Mouse (Mus musculus) liver, embryonic 12.5 days (tissue): Measurements from ENCODE around the gene Grem1. TPM values are rescaled to one million over a fixed set of nuclear protein-coding genes. Genes with fewer than 3 reads are reported as not detected.

ENCODE experiments used
- ATAC-seq: fragments of 200-750 bp; cut with Nextera tagmentation; 2 replicates; pipeline ENCODE4 v1.8.0; 2017; ENCODE audit warnings: moderate number of reproducible peaks, mild to moderate bottlenecking, moderate library complexity
- H3K27ac ChIP-seq: fragments of 300-500 bp; sonication (generic); 2 replicates; pipeline ENCODE4 v1.5.1; 2016; ENCODE audit warnings: mild to moderate bottlenecking
- H3K27me3 ChIP-seq: fragments of 300-500 bp; sonication (generic); replicated peaks from 2 replicates; pipeline ENCODE4 v1.6.1; 2016; ENCODE audit warnings: mild to moderate bottlenecking, moderate library complexity
- H3K36me3 ChIP-seq: fragments of 300-500 bp; sonication (generic); 2 replicates; pipeline ENCODE4 v1.6.1; 2016; ENCODE audit warnings: mild to moderate bottlenecking, moderate library complexity
- H3K4me1 ChIP-seq: fragments of 300-500 bp; sonication (generic); 2 replicates; pipeline ENCODE4 v1.6.1; 2016
- H3K4me2 ChIP-seq: fragments of 300-500 bp; sonication (generic); 2 replicates; pipeline ENCODE4 v1.6.1; 2016; ENCODE audit warnings: mild to moderate bottlenecking, moderate library complexity
- H3K4me3 ChIP-seq: fragments of 300-500 bp; sonication (generic); 2 replicates; pipeline ENCODE4 v1.5.1; 2016; ENCODE audit warnings: mild to moderate bottlenecking, moderate library complexity
- H3K9ac ChIP-seq: fragments of 300-500 bp; sonication (generic); 2 replicates; pipeline ENCODE4 v1.6.1; 2016; ENCODE audit warnings: mild to moderate bottlenecking, moderate library complexity
- H3K9me3 ChIP-seq: fragments of 300-500 bp; sonication (generic); replicated peaks from 2 replicates; pipeline ENCODE4 v1.6.1; 2016; ENCODE audit warnings: mild to moderate bottlenecking, moderate library complexity
- WGBS: fragments of 180-500 bp; shearing (Covaris S2); methylation state at CpG from one replicate; pipeline ENCODE4 v1.1.7; 2016; ENCODE audit not compliant: insufficient replicate concordance; 5-methylcytosine and 5-hydroxymethylcytosine counted together
- polyA plus RNA-seq: library from polyadenylated mRNA; unstranded; fragments of >200 nt; fragmentation: Nextera tagmentation; extraction: Ambion mirVana; gene quantifications from 2 replicates; pipeline ENCODE4 v1.2.1, GENCODE M21; 2016

Grem1 gene
- polyA plus RNA-seq, 1 experiment from 2014 or later = 0.19 TPM

- H3K27ac ChIP-seq = no peak overlapping the region
- no peak for ATAC-seq
- 77% methylated on average over 9 of the region's 9 CpGs for WGBS
Observed at GRCm38 (mm10) chr2:113749309-113749708, 9.1 kb downstream of the Grem1 start.

GRCm38 (mm10) chr2:113728581-113728980 is 29.9 kb downstream of the Grem1 start:
- no peak for ATAC-seq
- WGBS = 79% methylated on average over 3 of the region's 3 CpGs
- Histone ChIP-seq H3K4me1 (no peaks in the 10 kb centered on the region), H3K9me3 (no peaks in the 10 kb centered on the region), H3K9ac (no peak overlapping the region), H3K4me2 (no peak overlapping the region), H3K27me3 (no peaks in the 10 kb centered on the region), H3K36me3 (no peaks in the 10 kb centered on the region), H3K27ac (no peak overlapping the region), H3K4me3 (no peak overlapping the region)

More at GRCm38 (mm10) chr2:113749309-113749708, 9.1 kb downstream of the Grem1 start:
- H3K4me1 ChIP-seq = no peaks in the 10 kb centered on the region
- H3K4me2 ChIP-seq = no peak overlapping the region
- H3K9ac ChIP-seq = no peak overlapping the region
- H3K9me3 ChIP-seq = no peaks in the 10 kb centered on the region
- 0 out of 2 replicates have a peak, but pooled peaks cover 4% of the 10 kb centered on the region for H3K27me3 ChIP-seq
- H3K36me3 ChIP-seq = no peaks in the 10 kb centered on the region
- no peak overlapping the region for H3K4me3 ChIP-seq

- Histone ChIP-seq H3K9ac (no peak overlapping the region), H3K4me3 (no peak overlapping the region), H3K4me1 (no peaks in the 10 kb centered on the region), H3K4me2 (no peak overlapping the region), H3K9me3 (no peaks in the 10 kb centered on the region), H3K27me3 (no peaks in the 10 kb centered on the region), H3K36me3 (no peaks in the 10 kb centered on the region), H3K27ac (no peak overlapping the region)
- ATAC-seq = no peak
- WGBS = 35% methylated on average over 2 of the region's 2 CpGs
Observed at GRCm38 (mm10) chr2:113714801-113715200, 43.6 kb downstream of the Grem1 start.

GRCm38 (mm10) chr2:113713406-113713805 is 45.0 kb downstream of the Grem1 start:
- Histone ChIP-seq H3K27me3 (no peaks in the 10 kb centered on the region), H3K4me2 (no peak overlapping the region), H3K36me3 (no peaks in the 10 kb centered on the region), H3K9me3 (no peaks in the 10 kb centered on the region), H3K4me3 (no peak overlapping the region), H3K27ac (no peak overlapping the region), H3K4me1 (no peaks in the 10 kb centered on the region), H3K9ac (no peak overlapping the region)
- ATAC-seq = no peak
- WGBS = 50% methylated on average over 2 of the region's 2 CpGs

DNA sequence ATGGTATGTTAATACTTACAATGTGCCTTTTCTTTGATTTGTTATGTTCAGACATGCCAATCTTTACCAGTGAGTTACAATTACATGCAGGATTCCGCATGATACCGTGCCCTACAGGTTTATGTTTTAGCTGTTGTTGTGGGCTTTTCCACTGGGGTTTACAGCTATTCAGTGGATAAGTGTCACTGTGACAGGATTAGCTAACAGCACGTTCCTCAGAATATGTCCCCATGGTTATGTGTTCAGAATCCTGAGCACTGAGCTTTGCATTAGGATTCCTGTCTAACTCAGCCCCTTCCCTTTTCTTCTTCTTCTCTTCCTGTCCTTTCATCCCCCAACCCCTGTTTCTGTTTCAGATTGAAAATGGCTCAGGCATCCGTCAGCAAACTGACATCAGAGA is 50.9 kb downstream of the Grem1 start:
- no peak overlapping the region for H3K27ac ChIP-seq
- no peaks in the 10 kb centered on the region for H3K27me3 ChIP-seq
- no peak overlapping the region for H3K9ac ChIP-seq
- no peak overlapping the region for H3K4me2 ChIP-seq
- no peaks in the 10 kb centered on the region for H3K4me1 ChIP-seq
- WGBS = 67% methylated on average over 4 of the region's 4 CpGs
- no peak overlapping the region for H3K4me3 ChIP-seq
- no peaks in the 10 kb centered on the region for H3K36me3 ChIP-seq
- no peaks in the 10 kb centered on the region for H3K9me3 ChIP-seq
- no peak for ATAC-seq

- H3K27ac ChIP-seq = no peak overlapping the region
- no peak for ATAC-seq
- no peaks in the 10 kb centered on the region for H3K36me3 ChIP-seq
- H3K27me3 ChIP-seq = no peaks in the 10 kb centered on the region
- H3K9ac ChIP-seq = no peak overlapping the region
- H3K4me1 ChIP-seq = no peaks in the 10 kb centered on the region
- H3K9me3 ChIP-seq = no peaks in the 10 kb centered on the region
- H3K4me3 ChIP-seq = no peak overlapping the region
- no peak overlapping the region for H3K4me2 ChIP-seq
- WGBS = 55% methylated on average over 5 of the region's 5 CpGs
Observed at GRCm38 (mm10) chr2:113701507-113701906, 56.9 kb downstream of the Grem1 start.

DNA sequence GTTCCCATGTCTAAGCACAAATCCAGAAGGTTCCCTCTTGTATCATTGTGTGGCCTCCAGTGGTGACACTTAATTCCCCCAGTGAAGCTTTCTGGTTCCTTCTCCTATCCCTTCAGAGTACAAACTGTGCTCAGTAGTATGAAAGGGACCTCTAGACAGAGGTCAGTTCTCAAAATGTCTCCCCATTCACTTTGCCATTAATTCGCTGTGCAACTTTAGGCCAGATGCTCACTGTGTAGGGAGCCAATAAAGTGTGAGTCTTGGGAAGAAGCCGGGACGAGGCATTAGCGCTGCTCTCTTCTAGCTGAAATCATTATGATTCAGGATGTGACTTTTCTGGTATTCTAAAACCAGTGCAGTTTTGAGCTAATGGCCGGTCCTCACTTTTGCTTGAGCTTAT is 61.8 kb downstream of the Grem1 start:
- Histone ChIP-seq H3K9me3 (no peaks in the 10 kb centered on the region), H3K27ac (no peak overlapping the region), H3K27me3 (no peaks in the 10 kb centered on the region), H3K36me3 (no peaks in the 10 kb centered on the region), H3K4me1 (no peaks in the 10 kb centered on the region), H3K9ac (no peak overlapping the region), H3K4me2 (no peak overlapping the region), H3K4me3 (no peak overlapping the region)
- 81% methylated on average over 5 of the region's 5 CpGs for WGBS
- ATAC-seq = no peak

DNA sequence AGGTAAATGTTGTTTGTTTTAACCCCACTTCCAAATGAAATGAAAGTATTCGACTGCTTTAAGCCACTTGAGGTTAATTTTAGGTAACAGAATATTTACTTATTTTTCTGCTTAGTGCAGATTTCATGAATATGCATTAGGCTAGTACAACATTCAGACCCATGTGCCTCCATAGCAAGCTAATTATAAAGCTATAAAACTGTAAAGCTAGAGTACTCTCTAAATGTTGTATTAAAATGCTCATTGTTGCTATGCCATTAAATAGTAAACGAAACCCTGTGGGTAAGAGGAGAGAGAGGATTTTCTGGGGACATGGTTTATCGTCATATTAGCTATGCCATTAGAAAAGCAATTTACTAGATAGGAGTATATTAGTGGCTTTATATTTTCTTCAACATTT is 62.2 kb downstream of the Grem1 start:
- no peaks in the 10 kb centered on the region for H3K36me3 ChIP-seq
- no peak overlapping the region for H3K4me3 ChIP-seq
- no peak overlapping the region for H3K9ac ChIP-seq
- H3K4me1 ChIP-seq = no peaks in the 10 kb centered on the region
- no peak overlapping the region for H3K4me2 ChIP-seq
- ATAC-seq = no peak
- H3K9me3 ChIP-seq = no peaks in the 10 kb centered on the region
- no peak overlapping the region for H3K27ac ChIP-seq
- WGBS = 77% methylated on average over 3 of the region's 3 CpGs
- no peaks in the 10 kb centered on the region for H3K27me3 ChIP-seq

Other genes starting within 250 kb of the Grem1 start
- gene Scg5, start 70.5 kb upstream of the Grem1 start, polyA plus RNA-seq = not detected in 2 replicates
- 29.7 and 31.2 TPM in 2 replicates for gene Arhgap11a, start 90.0 kb upstream of the Grem1 start, polyA plus RNA-seq